Mouse (Mus musculus) lung, embryonic 16.5 days (tissue): ENCODE results near the gene Spaca5. TPM values are rescaled to one million over a fixed set of nuclear protein-coding genes. Genes with fewer than 3 reads are reported as not detected.

ENCODE experiments used
- polyA plus RNA-seq: library from polyadenylated mRNA; unstranded; fragments of >200 nt; fragmentation: Nextera tagmentation; extraction: Ambion mirVana; gene quantifications from 2 replicates; pipeline ENCODE4 v1.2.1, GENCODE M21; 2015

The Spaca5 gene
- polyA plus RNA-seq, 1 experiment from 2014 or later: not detected

Other genes with a start within 250 kb of the Spaca5 start
- gene Timp1, start 198.2 kb upstream of the Spaca5 start, polyA plus RNA-seq: 24.8 and 26.1 TPM in 2 replicates
- 0.31 TPM in 2 replicates for gene Syn1, start 147.4 kb upstream of the Spaca5 start, polyA plus RNA-seq
- 8.0 and 11.9 TPM in 2 replicates for gene Cfp, start 136.9 kb upstream of the Spaca5 start, polyA plus RNA-seq
- gene Elk1, start 117.8 kb upstream of the Spaca5 start, polyA plus RNA-seq: 11.1 and 11.6 TPM in 2 replicates
- gene Uxt, start 106.4 kb upstream of the Spaca5 start, polyA plus RNA-seq: 55.3 and 57.8 TPM in 2 replicates
- 5.8 and 6.3 TPM in 2 replicates for gene Zfp182, start 6.1 kb upstream of the Spaca5 start, polyA plus RNA-seq
- 0.85 and 1.3 TPM in 2 replicates for gene Zfp300, start 21.1 kb downstream of the Spaca5 start, polyA plus RNA-seq
- not detected in 2 replicates for gene Ssxa1, start 47.4 kb downstream of the Spaca5 start, polyA plus RNA-seq
- not detected in 2 replicates for gene Gm21876, start 107.2 kb downstream of the Spaca5 start, polyA plus RNA-seq